Mouse (Mus musculus): ENCODE data around the gene Gm17657. TPM values are rescaled to one million over a fixed set of nuclear protein-coding genes. Genes with fewer than 3 reads are reported as not detected.

The Gm17657 gene
- polyA plus RNA-seq, 1 experiment from 2014 or later, result not detected

- H3K27me3 ChIP-seq (replicated peaks), result no peaks in the 10 kb centered on the region
- no peak overlapping the region for H3K27ac ChIP-seq
- WGBS, result 92% methylated on average over 2 of the region's 2 CpGs
- no peak for ATAC-seq (ENCODE audit: low FRiP score, low read depth)
- no peak overlapping the region for H3K4me3 ChIP-seq
- no peak overlapping the region for H3K4me2 ChIP-seq (replicated peaks)
- H3K4me1 ChIP-seq, result no peaks in the 10 kb centered on the region
- H3K36me3 ChIP-seq, result no peaks in the 10 kb centered on the region
- no peak overlapping the region for H3K9ac ChIP-seq
- no peaks in the 10 kb centered on the region for H3K9me3 ChIP-seq
Observed at GRCm38 (mm10) chr17:29474036-29474435, 75.4 kb downstream of the Gm17657 start.

- Histone ChIP-seq H3K9ac (no peak overlapping the region), H3K36me3 (no peaks in the 10 kb centered on the region), H3K4me1 (no peaks in the 10 kb centered on the region), H3K4me3 (no peak overlapping the region), H3K27ac (no peak overlapping the region), H3K27me3 (replicated peaks) (no peaks in the 10 kb centered on the region), H3K4me2 (replicated peaks) (no peak overlapping the region), H3K9me3 (no peaks in the 10 kb centered on the region)
- ATAC-seq (ENCODE audit: low FRiP score, low read depth), result no peak
- 94% methylated on average over 10 of the region's 10 CpGs for WGBS
Observed at GRCm38 (mm10) chr17:29473466-29473865, 76.0 kb downstream of the Gm17657 start.

Small RNAs within 50 kb of the gene (microRNA-seq; reads per million reads assigned to microRNA genes)
- gene Mir7667, result not detected

Other genes starting within 250 kb of the Gm17657 start
- 1.2 and 1.3 TPM in 2 replicates for gene Pi16, start 232.0 kb downstream of the Gm17657 start, polyA plus RNA-seq (2016; fragmentation: Nextera tagmentation; extraction: Ambion mirVana)
- 468 and 479 TPM in 2 replicates for gene Mtch1, start 201.7 kb downstream of the Gm17657 start, polyA plus RNA-seq (2016; fragmentation: Nextera tagmentation; extraction: Ambion mirVana)
- 3.7 and 4.2 TPM in 2 replicates for gene Fgd2, start 188.7 kb downstream of the Gm17657 start, polyA plus RNA-seq (2016; fragmentation: Nextera tagmentation; extraction: Ambion mirVana)
- gene Pim1, start 58.9 kb downstream of the Gm17657 start, polyA plus RNA-seq (2016; fragmentation: Nextera tagmentation; extraction: Ambion mirVana), result 20.3 and 21.2 TPM in 2 replicates
- gene Tbc1d22b, start 147 bp upstream of the Gm17657 start, polyA plus RNA-seq (2016; fragmentation: Nextera tagmentation; extraction: Ambion mirVana), result 21.9 and 26.9 TPM in 2 replicates
- 1.2 and 2.5 TPM in 2 replicates for gene Tmem217, start 2.7 kb upstream of the Gm17657 start, polyA plus RNA-seq (2016; fragmentation: Nextera tagmentation; extraction: Ambion mirVana)
- 97.7 and 103 TPM in 2 replicates for gene Rnf8, start 65.2 kb upstream of the Gm17657 start, polyA plus RNA-seq (2016; fragmentation: Nextera tagmentation; extraction: Ambion mirVana)
- gene Gm28043, start 65.2 kb upstream of the Gm17657 start, polyA plus RNA-seq (2016; fragmentation: Nextera tagmentation; extraction: Ambion mirVana), result 3.7 TPM in 2 replicates
- gene Cmtr1, start 111.0 kb upstream of the Gm17657 start, polyA plus RNA-seq (2016; fragmentation: Nextera tagmentation; extraction: Ambion mirVana), result 160 and 161 TPM in 2 replicates
- 15.4 and 17.1 TPM in 2 replicates for gene Ccdc167, start 167.4 kb upstream of the Gm17657 start, polyA plus RNA-seq (2016; fragmentation: Nextera tagmentation; extraction: Ambion mirVana)